Mouse (Mus musculus): ENCODE data around the gene Acvr2a.

- TF ChIP-seq CTCF (IDR thresholded peaks at IDR 0.05; ENCODE audit: control insufficient read depth, insufficient read depth, insufficient read length) (no peak), MAX (IDR thresholded peaks at IDR 0.05) (no peak), USF1 (IDR thresholded peaks at IDR 0.05; ENCODE audit: low read depth) (no peak), MYOD1 (IDR thresholded peaks at IDR 0.05; ENCODE audit: control insufficient read depth, insufficient read length, low read depth) (no peak), MYOG (IDR thresholded peaks at IDR 0.05; ENCODE audit: control insufficient read depth, extremely low read depth, insufficient read length) (no peak), CEBPB (IDR thresholded peaks at IDR 0.05; ENCODE audit: low read depth) (no peak)
Observed at GRCm38 (mm10) chr2:48815039-48815590, 1.2 kb downstream of the Acvr2a start.
